Mouse (Mus musculus) E14TG2a.4 (cell line): ENCODE data around the gene Zfp91.

Source experiments
- H3K27me3 ChIP-seq: 2 replicates; pipeline ENCODE4 v1.6.1; 2014; ENCODE audit warnings: low read length, control low read depth; ENCODE audit not compliant: insufficient read depth
- H3K36me3 ChIP-seq: 2 replicates; pipeline ENCODE4 v1.6.1; 2014; ENCODE audit warnings: low read length, control low read depth; ENCODE audit not compliant: insufficient read depth
- H3K4me1 ChIP-seq: replicated peaks from 2 replicates; pipeline ENCODE4 v1.6.1; 2014; ENCODE audit warnings: low read depth, low read length, control low read depth
- H3K4me3 ChIP-seq: replicated peaks from 2 replicates; pipeline ENCODE4 v1.5.1; 2014; ENCODE audit warnings: mild to moderate bottlenecking, low read length
- H3K9me3 ChIP-seq: 2 replicates; pipeline ENCODE4 v1.6.1; 2014; ENCODE audit warnings: low read length, control low read depth
- CTCF ChIP-seq: conservative IDR thresholded peaks from 2 replicates; pipeline ENCODE4 v1.5.1; 2014; ENCODE audit warnings: low read length
- NANOG ChIP-seq: IDR thresholded peaks from 2 replicates; pipeline ENCODE4 v1.6.1; 2014; ENCODE audit warnings: borderline replicate concordance, low read length, mixed read lengths
- POU5F1 ChIP-seq: IDR thresholded peaks from 2 replicates; pipeline ENCODE4 v1.6.1; 2014; ENCODE audit warnings: low read length, borderline replicate concordance

Gene Zfp91

GRCm38 (mm10) chr19:12798404-12798803 is 2.5 kb upstream of the Zfp91 start:
- H3K4me1 ChIP-seq = peaks cover 19% of the 10 kb centered on the region
- H3K27me3 ChIP-seq = no peaks in the 10 kb centered on the region
- TF ChIP-seq CTCF = no peak

GRCm38 (mm10) chr19:12797071-12797470 is 1.1 kb upstream of the Zfp91 start:
- Histone ChIP-seq H3K36me3 (peaks cover 8% of the 10 kb centered on the region; the same call in 1 of the 2 replicates), H3K4me3 (peak overlapping the region; percentile 96), H3K9me3 (no peaks in the 10 kb centered on the region), H3K27me3 (no peaks in the 10 kb centered on the region), H3K4me1 (peaks cover 31% of the 10 kb centered on the region)
- no peak for TF ChIP-seq NANOG
- TF ChIP-seq CTCF = no peak; the same call in 1 of the 2 replicates
- TF ChIP-seq POU5F1 = no peak

More at GRCm38 (mm10) chr19:12798404-12798803, 2.5 kb upstream of the Zfp91 start:
- Histone ChIP-seq H3K4me3 (no peak overlapping the region), H3K9me3 (no peaks in the 10 kb centered on the region), H3K36me3 (peaks cover 1% of the 10 kb centered on the region; the same call in 1 of the 2 replicates)

GRCm38 (mm10) chr19:12796328-12796931 is 504 bp upstream of the Zfp91 start:
- no peaks in the 10 kb centered on the region for H3K9me3 ChIP-seq
- H3K36me3 ChIP-seq = peaks cover 8% of the 10 kb centered on the region; the same call in 1 of the 2 replicates
- peak overlapping the region; percentile 96 for H3K4me3 ChIP-seq
- peaks cover 37% of the 10 kb centered on the region for H3K4me1 ChIP-seq
- no peaks in the 10 kb centered on the region for H3K27me3 ChIP-seq
- no peak for TF ChIP-seq POU5F1
- TF ChIP-seq NANOG = no peak
- TF ChIP-seq CTCF = no peak

- Histone ChIP-seq H3K4me1 (peaks cover 46% of the 10 kb centered on the region), H3K36me3 (peaks cover 8% of the 10 kb centered on the region), H3K9me3 (no peaks in the 10 kb centered on the region), H3K4me3 (peak overlapping the region; percentile 91), H3K27me3 (no peaks in the 10 kb centered on the region)
- TF ChIP-seq CTCF = no peak
- no peak for TF ChIP-seq NANOG
- TF ChIP-seq POU5F1 = no peak
Measured at GRCm38 (mm10) chr19:12795110-12795509, 816 bp downstream of the Zfp91 start.

- Histone ChIP-seq H3K9me3 (no peaks in the 10 kb centered on the region), H3K36me3 (peaks cover 12% of the 10 kb centered on the region), H3K4me3 (peak overlapping the region; percentile 91), H3K27me3 (no peaks in the 10 kb centered on the region), H3K4me1 (peaks cover 48% of the 10 kb centered on the region)
- TF ChIP-seq NANOG (no peak), CTCF (no peak), POU5F1 (no peak)
Measured at GRCm38 (mm10) chr19:12794056-12795044, 1.6 kb downstream of the Zfp91 start.

- Histone ChIP-seq H3K27me3 (no peaks in the 10 kb centered on the region), H3K4me3 (no peak overlapping the region), H3K36me3 (peaks cover 26% of the 10 kb centered on the region), H3K9me3 (no peaks in the 10 kb centered on the region), H3K4me1 (peaks cover 43% of the 10 kb centered on the region)
- TF ChIP-seq POU5F1 (no peak), CTCF (no peak)
Measured at GRCm38 (mm10) chr19:12792374-12792773, 3.6 kb downstream of the Zfp91 start.

- Histone ChIP-seq H3K9me3 (no peaks in the 10 kb centered on the region), H3K27me3 (no peaks in the 10 kb centered on the region), H3K36me3 (peaks cover 26% of the 10 kb centered on the region), H3K4me3 (no peak overlapping the region), H3K4me1 (peaks cover 31% of the 10 kb centered on the region)
- no peak for TF ChIP-seq POU5F1
- TF ChIP-seq CTCF = no peak
- TF ChIP-seq NANOG = no peak
Measured at GRCm38 (mm10) chr19:12787721-12788120, 8.2 kb downstream of the Zfp91 start.

- Histone ChIP-seq H3K9me3 (no peaks in the 10 kb centered on the region), H3K4me3 (no peak overlapping the region), H3K4me1 (peaks cover 30% of the 10 kb centered on the region), H3K27me3 (no peaks in the 10 kb centered on the region), H3K36me3 (peaks cover 26% of the 10 kb centered on the region)
- no peak for TF ChIP-seq NANOG
- TF ChIP-seq POU5F1 = no peak
- TF ChIP-seq CTCF = no peak
Measured at GRCm38 (mm10) chr19:12786803-12787395, 9.0 kb downstream of the Zfp91 start.
